Mouse (Mus musculus) midbrain, postnatal 0 days (tissue): ENCODE results near the gene Pigz. TPM values are rescaled to one million over a fixed set of nuclear protein-coding genes. Genes with fewer than 3 reads are reported as not detected.
"Not testable (repeated sequence)": the region's sequence is repeated elsewhere in the genome, so short reads cannot be mapped to it uniquely, and the experiment has no call there.

Experiments used
- ATAC-seq: fragments of 200-750 bp; cut with Nextera tagmentation; 2 replicates; pipeline ENCODE4 v1.8.0; 2017; ENCODE audit warnings: moderate number of reproducible peaks, mild to moderate bottlenecking, moderate TSS enrichment, moderate library complexity; ENCODE audit not compliant: low FRiP score
- DNase-seq: peaks from one replicate; pipeline ENCODE4 v3.0.0-alpha.2; 2015; ENCODE audit warnings: low spot score
- H3K27ac ChIP-seq: fragments of 300-500 bp; sonication (generic); 2 replicates; pipeline ENCODE4 v1.5.1; 2014; ENCODE audit warnings: low read depth, mild to moderate bottlenecking, low read length, mixed read lengths
- H3K27me3 ChIP-seq: fragments of 300-500 bp; sonication (generic); 2 replicates; pipeline ENCODE4 v1.6.1; 2014; ENCODE audit warnings: low read length, control low read depth, mixed read lengths; ENCODE audit not compliant: insufficient read depth
- H3K36me3 ChIP-seq: fragments of 300-500 bp; sonication (generic); 2 replicates; pipeline ENCODE4 v1.6.1; 2014; ENCODE audit warnings: low read length, control low read depth, mixed read lengths; ENCODE audit not compliant: insufficient read depth
- H3K4me1 ChIP-seq: fragments of 300-500 bp; sonication (generic); 2 replicates; pipeline ENCODE4 v1.6.1; 2014; ENCODE audit warnings: mild to moderate bottlenecking, control low read depth, antibody characterized with exemption, low read length, mixed read lengths; ENCODE audit not compliant: insufficient read depth
- H3K4me2 ChIP-seq: fragments of 300-500 bp; sonication (generic); 2 replicates; pipeline ENCODE4 v1.6.1; 2014; ENCODE audit warnings: low read depth, mild to moderate bottlenecking, low read length, mixed read lengths; ENCODE audit not compliant: poor library complexity, severe bottlenecking
- H3K4me3 ChIP-seq: fragments of 300-500 bp; sonication (generic); 2 replicates; pipeline ENCODE4 v1.5.1; 2014; ENCODE audit warnings: low read depth, mild to moderate bottlenecking, low read length, moderate library complexity
- H3K9ac ChIP-seq: fragments of 300-500 bp; sonication (generic); replicated peaks from 2 replicates; pipeline ENCODE4 v1.6.1; 2014; ENCODE audit warnings: mild to moderate bottlenecking, low read length, moderate library complexity, mixed read lengths; ENCODE audit not compliant: poor library complexity, severe bottlenecking
- H3K9me3 ChIP-seq: fragments of 300-500 bp; sonication (generic); 2 replicates; pipeline ENCODE4 v1.6.1; 2016; ENCODE audit warnings: low read length, control low read depth
- CTCF ChIP-seq: IDR thresholded peaks from 2 replicates; pipeline ENCODE4 v1.5.1; 2016; ENCODE audit warnings: antibody characterized with exemption, mild to moderate bottlenecking
- WGBS: fragments of 180-500 bp; shearing (Covaris S2); extraction: QIAGEN DNeasy Blood & Tissue Kit; methylation state at CpG from one replicate; pipeline ENCODE4 v1.1.7; 2014; 5-methylcytosine and 5-hydroxymethylcytosine counted together
- polyA plus RNA-seq: library from polyadenylated mRNA; unstranded; fragments of >200 nt; fragmentation: Nextera tagmentation; extraction: Ambion mirVana; gene quantifications from 2 replicates; pipeline ENCODE4 v1.2.1, GENCODE M21; 2015
- total RNA-seq: library from RNA; depleted of rRNA; stranded (reverse); fragments of >200 nt; gene quantifications from 2 replicates; pipeline ENCODE4 v1.2.3, GENCODE M21; 2014

Pigz gene
- total and polyA plus RNA-seq, 2 experiments from 2014 or later = 2.1 to 2.5 TPM

DNA sequence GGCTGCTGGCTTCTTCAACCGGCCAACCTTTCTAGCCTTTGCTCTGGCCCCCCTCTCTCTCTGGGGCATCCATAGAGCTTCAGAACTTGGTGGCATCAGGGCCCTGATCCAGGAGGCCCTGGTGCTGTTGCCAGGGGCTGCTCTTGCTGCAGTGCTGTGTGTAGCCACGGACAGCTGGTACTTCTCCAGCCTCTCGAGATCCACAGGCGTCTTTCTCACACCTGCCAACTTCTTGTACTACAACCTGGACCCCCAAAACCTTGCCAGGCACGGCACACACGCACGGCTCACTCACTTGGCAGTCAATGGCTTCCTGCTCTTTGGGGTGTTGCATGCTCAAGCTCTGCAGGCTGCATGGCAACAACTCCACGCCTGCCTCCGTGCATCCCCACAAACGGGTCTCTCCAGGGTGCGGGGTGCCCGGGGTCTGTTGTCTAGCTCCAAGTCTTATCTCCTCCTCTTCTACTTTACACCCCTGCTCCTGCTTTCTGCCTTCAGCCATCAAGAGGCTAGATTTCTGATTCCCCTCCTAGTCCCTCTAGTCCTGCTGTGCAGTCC lies 11.1 kb downstream of the Pigz start:
- no peak overlapping the region for H3K9ac ChIP-seq
- no peak for DNase-seq
- no peak overlapping the region for H3K4me3 ChIP-seq
- 89% methylated on average over 12 of the region's 12 CpGs for WGBS
- no peaks in the 10 kb centered on the region for H3K9me3 ChIP-seq
- no peak overlapping the region for H3K27ac ChIP-seq
- no peak for ATAC-seq
- TF ChIP-seq CTCF = no peak
- no peak overlapping the region for H3K4me2 ChIP-seq
- H3K36me3 ChIP-seq = peaks cover 8% of the 10 kb centered on the region
- H3K4me1 ChIP-seq = peaks cover 16% of the 10 kb centered on the region
- no peaks in the 10 kb centered on the region for H3K27me3 ChIP-seq

DNA sequence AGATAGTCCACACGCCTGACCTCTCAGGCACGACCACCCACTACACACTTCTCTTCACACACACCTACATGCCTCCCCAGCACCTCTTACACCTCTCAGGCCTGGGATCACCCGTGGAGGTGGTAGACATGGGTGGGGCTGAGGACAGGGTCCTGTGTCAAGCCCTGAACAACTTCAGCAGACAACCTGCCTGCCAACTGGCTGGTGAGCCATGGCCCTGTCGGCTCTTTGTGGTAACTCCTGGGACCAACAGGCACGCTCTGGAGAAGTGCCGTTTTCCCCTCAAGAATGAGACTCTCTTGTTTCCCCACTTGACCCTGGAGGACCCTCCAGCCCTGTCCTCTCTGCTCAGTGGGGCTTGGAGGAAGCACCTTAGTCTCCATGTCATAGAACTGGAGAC lies 11.7 kb downstream of the Pigz start:
- Histone ChIP-seq H3K27me3 (no peaks in the 10 kb centered on the region), H3K4me2 (no peak overlapping the region), H3K9me3 (no peaks in the 10 kb centered on the region), H3K36me3 (peaks cover 8% of the 10 kb centered on the region), H3K4me3 (no peak overlapping the region), H3K27ac (no peak overlapping the region), H3K9ac (no peak overlapping the region), H3K4me1 (peaks cover 17% of the 10 kb centered on the region)
- WGBS = 86% methylated on average over 6 of the region's 6 CpGs
- no peak for DNase-seq
- TF ChIP-seq CTCF = no peak
- ATAC-seq = no peak

DNA sequence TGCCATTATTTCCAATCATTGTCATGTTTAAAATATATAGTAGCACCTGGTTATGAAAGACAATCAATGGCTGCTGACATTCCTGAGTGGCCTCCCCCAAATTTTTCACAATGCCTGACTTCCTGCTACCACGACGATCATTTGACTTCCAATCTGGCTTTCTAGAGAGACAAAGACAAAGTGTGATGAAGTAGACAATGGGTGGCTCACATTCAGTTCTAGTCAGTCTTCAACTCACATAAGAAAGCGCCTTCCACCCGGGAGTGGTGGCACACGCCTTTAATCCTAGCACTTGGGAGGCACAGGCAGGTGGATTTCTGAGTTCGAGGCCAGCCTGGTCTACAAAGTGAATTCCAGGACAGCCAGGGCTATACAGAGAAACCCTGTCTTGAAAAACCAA lies 12.3 kb downstream of the Pigz start:
- H3K9me3 ChIP-seq, DNase-seq, H3K27me3 ChIP-seq, H3K9ac ChIP-seq, ATAC-seq, H3K4me3 ChIP-seq, H3K4me2 ChIP-seq, H3K27ac ChIP-seq, H3K36me3 ChIP-seq: not testable (repeated sequence)
- H3K4me1 ChIP-seq = peaks cover 17% of the 10 kb centered on the region
- 91% methylated on average over 6 of the region's 6 CpGs for WGBS

DNA sequence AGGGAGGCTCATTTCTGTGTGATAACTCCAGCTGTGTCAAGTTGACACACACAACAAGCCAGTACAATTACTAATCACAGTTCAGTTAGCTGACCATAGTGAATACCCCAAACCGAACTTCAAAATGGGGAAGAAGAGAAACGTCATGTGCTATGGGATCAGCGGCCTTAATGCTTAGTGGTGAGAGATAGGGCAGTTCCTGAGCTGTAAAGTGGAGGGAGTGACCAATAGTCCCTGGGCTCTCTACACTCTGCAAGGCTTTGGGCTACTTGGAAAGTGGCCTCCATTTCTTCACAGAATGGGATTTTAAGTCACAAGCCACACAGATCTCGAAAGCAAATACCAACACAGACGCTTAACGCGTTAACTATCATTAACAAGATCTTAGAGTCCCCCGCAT lies 13.7 kb downstream of the Pigz start:
- no peak for DNase-seq
- Histone ChIP-seq H3K27ac (peak overlapping the region; percentile 85), H3K9me3 (no peaks in the 10 kb centered on the region), H3K9ac (peak overlapping the region; percentile 91), H3K4me2 (peak overlapping the region; percentile 89), H3K4me1 (peaks cover 17% of the 10 kb centered on the region), H3K36me3 (peaks cover 8% of the 10 kb centered on the region), H3K4me3 (peak overlapping the region; percentile 93), H3K27me3 (no peaks in the 10 kb centered on the region)
- TF ChIP-seq CTCF = no peak
- 40% methylated on average over 8 of the region's 8 CpGs for WGBS
- ATAC-seq = no peak

DNA sequence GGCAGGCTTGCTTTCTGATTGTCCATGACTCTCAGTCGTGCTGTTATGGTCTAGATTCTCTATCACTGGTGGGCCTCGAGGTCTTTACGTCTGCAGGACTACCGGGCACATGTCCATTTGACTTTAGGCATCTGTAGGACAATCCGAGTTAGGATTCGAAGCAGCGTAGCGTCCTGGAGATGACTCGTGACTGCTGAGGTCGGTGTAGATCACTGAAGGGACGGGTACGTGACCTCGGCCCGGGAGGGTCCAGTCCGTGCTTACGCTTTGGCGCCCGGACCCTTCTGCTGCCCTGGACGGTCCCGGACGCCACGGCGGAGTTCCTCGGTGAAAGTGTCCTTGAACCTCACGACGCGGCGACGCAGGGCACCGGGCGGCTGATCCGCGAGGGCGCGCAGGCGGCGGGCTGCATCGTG lies 14.3 kb downstream of the Pigz start:
- Histone ChIP-seq H3K9ac (peak overlapping the region; percentile 91), H3K36me3 (peaks cover 8% of the 10 kb centered on the region), H3K9me3 (no peaks in the 10 kb centered on the region), H3K4me3 (peak overlapping the region; percentile 93), H3K4me2 (peak overlapping the region; percentile 89), H3K27me3 (no peaks in the 10 kb centered on the region), H3K27ac (peak overlapping the region; percentile 85), H3K4me1 (peaks cover 17% of the 10 kb centered on the region)
- no peak for TF ChIP-seq CTCF
- peak; percentile 19 for DNase-seq
- no peak; the same call in 1 of the 2 replicates for ATAC-seq
- WGBS = 1% methylated on average over 34 of the region's 38 CpGs

DNA sequence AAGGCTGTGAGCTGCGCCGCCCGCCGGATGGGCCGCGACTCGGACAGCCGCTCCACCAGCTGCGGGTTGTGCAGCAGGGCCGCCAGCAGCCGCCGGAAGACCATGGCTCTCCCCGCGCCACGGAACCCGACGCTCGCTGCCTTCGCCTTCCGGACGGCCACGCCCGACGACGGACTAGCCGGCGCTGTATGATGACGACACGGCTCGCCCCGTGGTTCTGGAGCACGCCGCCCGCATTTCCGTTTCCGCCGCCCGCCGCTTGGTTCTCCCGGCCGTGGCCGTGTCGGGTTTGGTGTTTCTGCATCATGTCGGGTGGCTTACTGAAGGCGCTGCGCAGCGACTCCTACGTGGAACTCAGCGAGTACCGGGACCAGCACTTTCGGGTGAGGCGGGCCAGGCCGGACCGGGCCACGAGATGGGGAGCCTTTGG lies 14.7 kb downstream of the Pigz start, which contains the start of the genes 0610012G03Rik and Ncbp2:
Gene 0610012G03Rik, minus strand, starts transcription at position 150 of the 430 bp plus-strand sequence.
Gene Ncbp2, plus strand, starts transcription at position 169 of the 430 bp plus-strand sequence.
- peak; percentile 92 for ATAC-seq
- Histone ChIP-seq H3K4me2 (peak within 1 kb of the TSS; percentile 89), H3K4me3 (peak within 1 kb of the TSS; percentile 93), H3K9ac (peak within 1 kb of the TSS; percentile 91), H3K4me1 (peaks cover 17% of the 10 kb centered on the region), H3K9me3 (no peaks in the 10 kb centered on the region), H3K27me3 (no peaks in the 10 kb centered on the region), H3K27ac (peak within 1 kb of the TSS; percentile 85), H3K36me3 (peaks cover 8% of the 10 kb centered on the region)
- WGBS = under 1% methylated on average over 42 of the region's 55 CpGs
- DNase-seq = peak; percentile 97
- TF ChIP-seq CTCF = no peak
